Mouse (Mus musculus): ENCODE data around the gene Rhbdf1. TPM values are rescaled to one million over a fixed set of nuclear protein-coding genes. Genes with fewer than 3 reads are reported as not detected.

Gene Rhbdf1
- polyA plus RNA-seq, 1 experiment, result 40.6 TPM

DNA sequence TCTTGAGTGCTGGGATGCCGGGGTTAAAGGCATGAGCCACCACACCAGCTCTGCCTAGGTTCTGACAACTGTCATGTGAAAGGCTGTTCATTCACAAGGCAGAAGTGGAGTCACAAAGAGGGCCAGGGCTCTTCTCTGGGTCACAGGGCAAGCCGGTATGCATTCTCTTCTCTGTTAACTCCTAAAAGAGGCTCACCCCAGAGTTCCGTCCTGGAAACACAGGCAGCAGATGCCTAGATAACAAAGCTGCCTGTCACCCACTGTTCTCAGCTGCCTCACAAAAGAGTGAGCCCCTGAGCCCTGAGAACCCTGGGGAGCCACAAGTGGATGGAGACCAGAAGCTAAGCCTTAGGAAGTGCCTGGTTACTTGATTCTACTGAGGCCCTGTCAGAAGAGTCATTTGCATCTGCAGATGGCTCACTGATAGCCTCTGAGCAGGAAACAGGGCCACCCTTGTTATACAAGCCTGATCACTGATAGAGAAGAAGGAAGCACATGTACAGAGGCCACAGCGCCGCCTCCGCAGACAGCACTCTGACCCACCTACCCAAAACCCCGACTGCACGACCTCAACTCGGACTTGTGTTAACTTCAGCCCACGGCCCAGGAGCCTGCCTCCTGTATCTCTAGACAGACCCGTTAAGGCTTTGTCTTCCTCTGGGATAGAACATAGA is 26.1 kb downstream of the Rhbdf1 start:
- no peak for TF ChIP-seq CTCF (IDR thresholded peaks at IDR 0.05; ENCODE audit: control insufficient read depth, insufficient read depth, insufficient read length)
- no peak for TF ChIP-seq MAX (IDR thresholded peaks at IDR 0.05)
- TF ChIP-seq CEBPB (IDR thresholded peaks at IDR 0.05; ENCODE audit: low read depth), result no peak
- no peak for TF ChIP-seq MYOG (IDR thresholded peaks at IDR 0.05; ENCODE audit: control insufficient read depth, extremely low read depth, insufficient read length)
- no peak for TF ChIP-seq USF1 (IDR thresholded peaks at IDR 0.05; ENCODE audit: low read depth)
- Histone ChIP-seq H3ac (ENCODE audit: control insufficient read depth, insufficient read length, low read depth) (no peak overlapping the region), H3K36me3 (ENCODE audit: control insufficient read depth, insufficient read depth) (no peaks in the 10 kb centered on the region), H3K79me2 (ENCODE audit: control insufficient read depth, insufficient read depth) (no peaks in the 10 kb centered on the region), H3K4me3 (ENCODE audit: insufficient read depth, poor library complexity, severe bottlenecking) (no peak overlapping the region), H3K27me3 (ENCODE audit: control insufficient read depth, insufficient read depth, insufficient read length) (peaks cover 36% of the 10 kb centered on the region), H3K79me3 (ENCODE audit: low read depth) (no peaks in the 10 kb centered on the region)

DNA sequence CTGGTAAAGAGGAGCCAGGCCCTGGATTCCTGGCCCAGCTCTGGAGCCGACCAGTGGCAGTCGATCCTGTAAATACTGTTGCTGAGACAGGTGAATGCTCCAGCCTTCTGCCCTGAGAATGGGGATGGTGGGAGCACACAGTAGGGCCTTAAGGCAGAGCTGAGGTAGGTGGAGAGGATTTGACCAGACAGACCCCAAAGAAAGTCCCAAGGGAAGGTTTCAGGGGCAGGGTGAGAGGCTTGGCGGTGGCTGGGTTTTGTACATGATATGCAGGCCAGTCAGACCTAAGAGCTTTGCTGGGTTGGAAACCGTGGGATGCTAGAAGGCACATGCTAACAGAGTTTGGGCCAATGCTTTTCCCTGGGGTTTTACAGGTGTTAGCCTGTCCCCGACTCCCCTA is 27.5 kb downstream of the Rhbdf1 start:
- TF ChIP-seq MYOG (IDR thresholded peaks at IDR 0.05; ENCODE audit: control insufficient read depth, extremely low read depth, insufficient read length) (no peak), FOSL1 (IDR thresholded peaks at IDR 0.05; ENCODE audit: insufficient read depth, low read length, poor library complexity, severe bottlenecking) (no peak), MYOD1 (IDR thresholded peaks at IDR 0.05; ENCODE audit: control insufficient read depth, insufficient read length, low read depth) (no peak), CEBPB (IDR thresholded peaks at IDR 0.05; ENCODE audit: low read depth) (no peak)
- no peaks in the 10 kb centered on the region for H3K79me3 ChIP-seq (ENCODE audit: low read depth)
- H3K4me3 ChIP-seq (ENCODE audit: insufficient read depth, poor library complexity, severe bottlenecking), result no peak overlapping the region

DNA sequence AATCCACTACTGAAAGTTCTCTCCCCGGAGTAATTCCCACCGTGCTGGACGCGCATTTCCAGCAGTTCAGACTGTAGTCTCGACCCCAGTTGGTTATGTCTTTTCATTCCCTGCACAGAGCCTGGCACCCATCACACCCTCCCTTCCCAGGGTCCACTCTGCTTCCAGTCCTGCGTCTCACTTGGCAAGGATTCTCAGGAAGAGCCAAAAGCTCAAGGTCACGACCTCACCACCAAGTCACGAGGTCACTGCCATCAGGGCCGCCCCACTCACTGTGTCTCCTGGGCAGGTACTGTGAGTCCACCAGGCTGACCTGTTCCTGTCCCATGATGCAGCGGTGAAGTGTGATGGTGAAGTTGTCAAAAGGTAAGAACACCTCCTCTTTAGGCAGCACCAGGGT is 28.0 kb downstream of the Rhbdf1 start:
- H3K4me3 ChIP-seq (ENCODE audit: insufficient read depth, poor library complexity, severe bottlenecking), result no peak overlapping the region
- no peak overlapping the region for H3ac ChIP-seq (ENCODE audit: control insufficient read depth, insufficient read length, low read depth)
- H3K27me3 ChIP-seq (ENCODE audit: control insufficient read depth, insufficient read depth, insufficient read length), result peaks cover 44% of the 10 kb centered on the region
- TF ChIP-seq MYOG (IDR thresholded peaks at IDR 0.05; ENCODE audit: control insufficient read depth, extremely low read depth, insufficient read length), result no peak
- no peak for TF ChIP-seq USF1 (IDR thresholded peaks at IDR 0.05; ENCODE audit: low read depth)
- TF ChIP-seq MYOD1 (IDR thresholded peaks at IDR 0.05; ENCODE audit: control insufficient read depth, insufficient read length, low read depth), result no peak
- TF ChIP-seq MAX (IDR thresholded peaks at IDR 0.05), result no peak
- no peak for TF ChIP-seq CEBPB (IDR thresholded peaks at IDR 0.05; ENCODE audit: low read depth)
- TF ChIP-seq CTCF (IDR thresholded peaks at IDR 0.05; ENCODE audit: control insufficient read depth, insufficient read depth, insufficient read length), result no peak
- no peaks in the 10 kb centered on the region for H3K79me2 ChIP-seq (ENCODE audit: control insufficient read depth, insufficient read depth)
- H3K79me3 ChIP-seq (ENCODE audit: low read depth), result no peaks in the 10 kb centered on the region
- no peaks in the 10 kb centered on the region for H3K36me3 ChIP-seq (ENCODE audit: control insufficient read depth, insufficient read depth)

More for the DNA sequence above, 27.5 kb downstream of the Rhbdf1 start:
- H3K36me3 ChIP-seq (ENCODE audit: control insufficient read depth, insufficient read depth), result no peaks in the 10 kb centered on the region
- peaks cover 43% of the 10 kb centered on the region for H3K27me3 ChIP-seq (ENCODE audit: control insufficient read depth, insufficient read depth, insufficient read length)
- no peak overlapping the region for H3ac ChIP-seq (ENCODE audit: control insufficient read depth, insufficient read length, low read depth)
- H3K79me2 ChIP-seq (ENCODE audit: control insufficient read depth, insufficient read depth), result no peaks in the 10 kb centered on the region

DNA sequence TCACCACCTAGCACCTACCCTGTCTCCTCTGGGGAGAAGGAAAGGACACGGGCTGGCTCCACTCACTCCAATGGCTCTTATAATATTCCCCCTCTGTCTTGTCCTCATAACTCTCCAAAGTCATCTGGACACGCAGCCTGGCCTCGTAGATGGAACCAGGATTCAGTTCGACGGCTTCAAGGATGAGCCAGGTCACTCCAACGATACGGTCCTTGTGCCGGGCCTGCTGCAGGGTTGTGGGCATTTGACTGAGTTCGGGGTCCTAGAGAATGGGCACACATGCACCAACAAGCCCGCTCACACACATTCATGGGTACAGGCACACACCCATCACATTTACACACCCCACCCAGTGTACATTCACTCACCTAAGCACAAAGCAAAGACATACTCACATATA is 28.9 kb downstream of the Rhbdf1 start:
- Histone ChIP-seq H3K4me3 (ENCODE audit: insufficient read depth, poor library complexity, severe bottlenecking) (no peak overlapping the region), H3ac (ENCODE audit: control insufficient read depth, insufficient read length, low read depth) (no peak overlapping the region), H3K79me2 (ENCODE audit: control insufficient read depth, insufficient read depth) (no peaks in the 10 kb centered on the region), H3K36me3 (ENCODE audit: control insufficient read depth, insufficient read depth) (no peaks in the 10 kb centered on the region), H3K79me3 (ENCODE audit: low read depth) (no peaks in the 10 kb centered on the region), H3K27me3 (ENCODE audit: control insufficient read depth, insufficient read depth, insufficient read length) (peaks cover 46% of the 10 kb centered on the region)
- TF ChIP-seq MYOD1 (IDR thresholded peaks at IDR 0.05; ENCODE audit: control insufficient read depth, insufficient read length, low read depth) (no peak), MYOG (IDR thresholded peaks at IDR 0.05; ENCODE audit: control insufficient read depth, extremely low read depth, insufficient read length) (no peak), CEBPB (IDR thresholded peaks at IDR 0.05; ENCODE audit: low read depth) (no peak), MAX (IDR thresholded peaks at IDR 0.05) (no peak), FOSL1 (IDR thresholded peaks at IDR 0.05; ENCODE audit: insufficient read depth, low read length, poor library complexity, severe bottlenecking) (no peak), USF1 (IDR thresholded peaks at IDR 0.05; ENCODE audit: low read depth) (no peak), CTCF (IDR thresholded peaks at IDR 0.05; ENCODE audit: control insufficient read depth, insufficient read depth, insufficient read length) (no peak)

DNA sequence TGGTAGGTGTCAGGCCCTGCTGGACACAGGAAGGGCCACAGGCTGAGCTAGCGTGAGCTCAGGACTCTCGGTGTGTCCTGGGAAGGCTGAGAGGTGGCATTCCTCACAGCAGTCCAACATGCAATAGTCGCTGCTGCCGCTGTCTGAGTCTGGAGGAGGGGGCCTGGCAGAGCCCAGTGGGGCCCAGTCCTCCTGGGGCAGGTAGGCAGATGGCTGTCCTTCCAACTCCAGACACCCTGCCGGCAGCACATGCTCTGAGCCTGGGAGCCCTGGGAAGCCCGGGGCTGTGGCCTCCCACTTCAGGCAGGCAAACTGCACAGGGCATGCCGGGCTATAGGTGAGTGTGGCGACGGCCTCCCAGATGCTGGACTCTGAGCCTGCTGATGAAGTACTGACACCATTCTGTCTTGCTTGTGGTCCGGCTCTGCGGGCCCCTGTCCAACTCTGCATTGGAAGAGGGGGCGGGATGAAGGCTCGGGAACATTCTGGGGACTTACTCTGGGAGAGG is 31.4 kb downstream of the Rhbdf1 start:
- TF ChIP-seq CEBPB (IDR thresholded peaks at IDR 0.05; ENCODE audit: low read depth) (no peak), MYOG (IDR thresholded peaks at IDR 0.05; ENCODE audit: control insufficient read depth, extremely low read depth, insufficient read length) (no peak), MAX (IDR thresholded peaks at IDR 0.05) (no peak), MYOD1 (IDR thresholded peaks at IDR 0.05; ENCODE audit: control insufficient read depth, insufficient read length, low read depth) (no peak), FOSL1 (IDR thresholded peaks at IDR 0.05; ENCODE audit: insufficient read depth, low read length, poor library complexity, severe bottlenecking) (no peak), CTCF (IDR thresholded peaks at IDR 0.05; ENCODE audit: control insufficient read depth, insufficient read depth, insufficient read length) (no peak), USF1 (IDR thresholded peaks at IDR 0.05; ENCODE audit: low read depth) (no peak)
- Histone ChIP-seq H3K27me3 (ENCODE audit: control insufficient read depth, insufficient read depth, insufficient read length) (peaks cover 46% of the 10 kb centered on the region), H3K79me3 (ENCODE audit: low read depth) (no peaks in the 10 kb centered on the region), H3ac (ENCODE audit: control insufficient read depth, insufficient read length, low read depth) (no peak overlapping the region), H3K79me2 (ENCODE audit: control insufficient read depth, insufficient read depth) (no peaks in the 10 kb centered on the region), H3K36me3 (ENCODE audit: control insufficient read depth, insufficient read depth) (no peaks in the 10 kb centered on the region), H3K4me3 (ENCODE audit: insufficient read depth, poor library complexity, severe bottlenecking) (no peak overlapping the region)

DNA sequence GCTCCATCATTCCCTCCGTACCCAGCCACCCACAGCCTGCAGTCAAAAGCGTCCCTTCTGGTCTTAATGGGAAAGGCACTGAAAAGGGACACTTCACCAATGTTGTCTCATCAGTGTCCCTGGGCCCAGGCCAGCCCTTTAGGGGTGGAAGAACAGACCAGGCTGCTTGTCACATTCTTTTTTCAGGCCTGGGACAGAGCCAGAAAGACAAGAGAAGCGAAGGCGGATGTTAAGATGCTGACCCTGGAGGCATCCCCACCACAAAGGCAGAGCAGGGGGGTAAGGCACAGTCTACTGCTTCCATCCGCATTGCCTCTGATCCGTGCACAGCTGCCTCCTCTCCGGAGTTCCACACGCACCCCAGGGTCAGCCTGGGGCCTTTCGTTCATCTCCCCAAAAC is 32.0 kb downstream of the Rhbdf1 start:
- TF ChIP-seq MYOG (IDR thresholded peaks at IDR 0.05; ENCODE audit: control insufficient read depth, extremely low read depth, insufficient read length) (no peak), MAX (IDR thresholded peaks at IDR 0.05) (no peak), FOSL1 (IDR thresholded peaks at IDR 0.05; ENCODE audit: insufficient read depth, low read length, poor library complexity, severe bottlenecking) (no peak), USF1 (IDR thresholded peaks at IDR 0.05; ENCODE audit: low read depth) (no peak), CEBPB (IDR thresholded peaks at IDR 0.05; ENCODE audit: low read depth) (no peak), CTCF (IDR thresholded peaks at IDR 0.05; ENCODE audit: control insufficient read depth, insufficient read depth, insufficient read length) (no peak), MYOD1 (IDR thresholded peaks at IDR 0.05; ENCODE audit: control insufficient read depth, insufficient read length, low read depth) (no peak)
- H3K79me3 ChIP-seq (ENCODE audit: low read depth), result no peaks in the 10 kb centered on the region
- H3K4me3 ChIP-seq (ENCODE audit: insufficient read depth, poor library complexity, severe bottlenecking), result no peak overlapping the region
- H3ac ChIP-seq (ENCODE audit: control insufficient read depth, insufficient read length, low read depth), result no peak overlapping the region
- H3K36me3 ChIP-seq (ENCODE audit: control insufficient read depth, insufficient read depth), result no peaks in the 10 kb centered on the region
- H3K27me3 ChIP-seq (ENCODE audit: control insufficient read depth, insufficient read depth, insufficient read length), result peaks cover 44% of the 10 kb centered on the region
- H3K79me2 ChIP-seq (ENCODE audit: control insufficient read depth, insufficient read depth), result no peaks in the 10 kb centered on the region
